Mouse (Mus musculus) lung, postnatal 0 days (tissue): ENCODE measurements around the gene BC048562.

Experiments used
- CTCF ChIP-seq: IDR thresholded peaks from 2 replicates; pipeline ENCODE4 v1.5.1; 2016; ENCODE audit warnings: antibody characterized with exemption, mild to moderate bottlenecking
- EP300 ChIP-seq: IDR thresholded peaks from 2 replicates; pipeline ENCODE4 v1.6.1; 2016; ENCODE audit warnings: antibody characterized with exemption, mild to moderate bottlenecking, control low read depth

DNA sequence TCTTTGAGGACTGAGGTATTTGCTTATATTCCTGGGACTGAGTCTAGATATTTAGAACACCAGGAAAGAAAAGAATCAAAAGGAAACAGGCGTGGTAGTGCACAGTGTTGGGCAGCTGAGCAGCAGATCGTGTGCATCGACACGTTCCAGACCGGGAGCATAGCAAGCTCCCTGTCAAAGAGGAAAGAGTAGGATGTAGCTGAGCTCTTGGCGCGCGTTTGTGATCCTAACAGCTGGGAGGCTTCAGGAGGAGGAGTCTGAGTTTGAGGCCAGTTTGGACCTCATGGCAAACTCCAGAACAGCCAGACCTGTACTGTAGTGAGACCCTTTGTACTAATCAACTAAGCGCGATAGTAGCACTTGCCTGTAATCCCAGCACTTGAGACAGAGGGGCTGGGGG is 25.9 kb downstream of the BC048562 start:
- TF ChIP-seq CTCF (no peak), EP300 (no peak)
